ENCODE assay signal across 7 mouse cellular contexts in the genomic region with DNA sequence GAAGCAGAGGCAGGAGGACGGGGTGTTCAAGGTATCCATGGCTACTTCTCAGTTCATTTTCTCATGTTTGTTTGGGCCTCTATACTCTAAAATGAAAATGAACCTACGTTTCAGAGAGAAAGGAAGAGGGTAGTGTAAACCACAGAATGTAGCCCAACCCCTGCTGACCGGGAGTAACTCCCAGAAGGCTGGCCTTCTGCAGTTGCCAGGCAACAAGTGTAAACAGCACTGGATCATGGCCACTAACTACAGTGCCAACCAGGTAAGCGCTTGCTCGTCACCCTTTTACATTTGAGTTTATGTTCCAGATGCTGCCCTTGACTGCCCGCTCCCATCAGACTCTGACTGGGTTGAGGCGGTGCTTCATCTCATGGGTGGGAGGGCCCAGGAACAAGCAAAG. TPM values are rescaled to one million over a fixed set of nuclear protein-coding genes. Genes with fewer than 3 reads are reported as not detected.
A peak's percentile ranks its signal among the peaks of the same experiment; 100 is the strongest.
DNase-seq lines count a peak whose midpoint lies in the region; ATAC-seq and TF ChIP-seq lines count a peak whose summit lies in the region.

No protein-coding gene starts in this region.

- no peak for ATAC-seq in hindbrain, postnatal 0 days
- 0 out of 2 replicates have a peak, but pooled peaks have one; percentile 13 for ATAC-seq in lung, embryonic 14.5 days (ENCODE audit: insufficient read depth)

- no peak for TF ChIP-seq CTCF in hindbrain, postnatal 0 days (IDR thresholded peaks at IDR 0.05; ENCODE audit: low read depth)
- no peak for TF ChIP-seq CTCF in lung, embryonic 14.5 days (IDR thresholded peaks at IDR 0.05; ENCODE audit: low read depth)

- no peaks in the 10 kb centered on the region for H3K27me3 ChIP-seq in hindbrain, postnatal 0 days (ENCODE audit: insufficient read depth, low read length)
- H3K27me3 ChIP-seq in lung, embryonic 14.5 days (ENCODE audit: insufficient read depth, low read length) = no peaks in the 10 kb centered on the region

- H3K27ac ChIP-seq in hindbrain, postnatal 0 days = no peak overlapping the region
- H3K27ac ChIP-seq in lung, embryonic 14.5 days (ENCODE audit: low read depth) = no peak overlapping the region

- H3K9ac ChIP-seq in hindbrain, postnatal 0 days (replicated peaks; ENCODE audit: low read length) = no peak overlapping the region
- H3K9ac ChIP-seq in lung, embryonic 14.5 days = no peak overlapping the region

- no peaks in the 10 kb centered on the region for H3K4me1 ChIP-seq in hindbrain, postnatal 0 days (ENCODE audit: insufficient read depth, low read length)
- H3K4me1 ChIP-seq in lung, embryonic 14.5 days (ENCODE audit: insufficient read depth) = 0 out of 2 replicates have a peak, but pooled peaks cover 4% of the 10 kb centered on the region

- no peak overlapping the region for H3K4me2 ChIP-seq in hindbrain, postnatal 0 days (ENCODE audit: low read depth, low read length)
- H3K4me2 ChIP-seq in lung, embryonic 14.5 days = no peak overlapping the region

- H3K36me3 ChIP-seq in hindbrain, postnatal 0 days (ENCODE audit: insufficient read depth, low read length) = no peaks in the 10 kb centered on the region
- H3K36me3 ChIP-seq in lung, embryonic 14.5 days (ENCODE audit: insufficient read depth) = peaks cover 2% of the 10 kb centered on the region; the same call in 1 of the 2 replicates

- no peaks in the 10 kb centered on the region for H3K9me3 ChIP-seq in hindbrain, postnatal 0 days (ENCODE audit: low read length)
- no peaks in the 10 kb centered on the region for H3K9me3 ChIP-seq in lung, embryonic 14.5 days (ENCODE audit: low read depth, low read length)

- DNase-seq in B cell, adult 2 months = peak; percentile 24 to 43
- DNase-seq in NIH3T3 (ENCODE audit: low read depth) = peak; percentile 34
- peak; percentile 36 for DNase-seq in hindbrain, postnatal 0 days (ENCODE audit: low spot score)
- peak; percentile 53 for DNase-seq in lung, embryonic 14.5 days
- no peak for DNase-seq in thymus, adult 18-20 months
- DNase-seq in right cerebral cortex, adult 18-20 months = no peak
- DNase-seq in left cerebral cortex, postnatal 14 days (ENCODE audit: low spot score in 2 of 2) = no peak

- WGBS in hindbrain, postnatal 0 days = 31% methylated on average over 7 of the region's 7 CpGs
- 22% methylated on average over 7 of the region's 7 CpGs for WGBS in lung, embryonic 14.5 days

- no peak overlapping the region for H3K4me3 ChIP-seq in hindbrain, postnatal 0 days (ENCODE audit: low read length)
- H3K4me3 ChIP-seq in lung, embryonic 14.5 days (ENCODE audit: low read depth, low read length) = no peak overlapping the region

- intact Hi-C loops in left cerebral cortex, postnatal 14 days (cut with DNase I) = no loop called here

RNA-seq across cellular contexts. Expression of a gene that starts 9.2 kb away (rescaled TPM):
- total RNA-seq in hindbrain, postnatal 0 days (2014; rRNA removed) = 2.7 and 6.7 TPM in 2 replicates
- 12.2 and 15.3 TPM in 2 replicates for polyA plus RNA-seq in hindbrain, postnatal 0 days (2015; fragmentation: Nextera tagmentation; extraction: Ambion mirVana)
- polyA plus RNA-seq in lung, embryonic 14.5 days (2014; fragmentation: Nextera tagmentation; extraction: Ambion mirVana) = 2.0 and 2.2 TPM in 2 replicates
- total RNA-seq in left cerebral cortex, postnatal 14 days (2021) = under 1 TPM; 0.62 to 0.74 TPM

RNA-seq across cellular contexts. Expression of a gene that starts 27.5 kb away (rescaled TPM):
- 227 and 243 TPM in 2 replicates for total RNA-seq in hindbrain, postnatal 0 days (2014; rRNA removed)
- 309 and 320 TPM in 2 replicates for polyA plus RNA-seq in hindbrain, postnatal 0 days (2015; fragmentation: Nextera tagmentation; extraction: Ambion mirVana)
- polyA plus RNA-seq in lung, embryonic 14.5 days (2014; fragmentation: Nextera tagmentation; extraction: Ambion mirVana) = 281 and 304 TPM in 2 replicates
- total RNA-seq in left cerebral cortex, postnatal 14 days (2021) = 100 to 1,000 TPM; 211 to 216 TPM

RNA-seq across cellular contexts. Expression of a gene that starts 27.6 kb away (rescaled TPM):
- total RNA-seq in hindbrain, postnatal 0 days (2014; rRNA removed) = 4.8 and 5.5 TPM in 2 replicates
- 5.1 and 5.9 TPM in 2 replicates for polyA plus RNA-seq in hindbrain, postnatal 0 days (2015; fragmentation: Nextera tagmentation; extraction: Ambion mirVana)
- 0.24 and 0.49 TPM in 2 replicates for polyA plus RNA-seq in lung, embryonic 14.5 days (2014; fragmentation: Nextera tagmentation; extraction: Ambion mirVana)
- not detected for total RNA-seq in left cerebral cortex, postnatal 14 days (2021)

RNA-seq across cellular contexts. Expression of a gene that starts 58.2 kb away (rescaled TPM):
- 15.2 and 15.9 TPM in 2 replicates for total RNA-seq in hindbrain, postnatal 0 days (2014; rRNA removed)
- polyA plus RNA-seq in hindbrain, postnatal 0 days (2015; fragmentation: Nextera tagmentation; extraction: Ambion mirVana) = 14.1 and 15.5 TPM in 2 replicates
- 10.8 and 14.3 TPM in 2 replicates for polyA plus RNA-seq in lung, embryonic 14.5 days (2014; fragmentation: Nextera tagmentation; extraction: Ambion mirVana)
- 10 to 100 TPM; 10.3 to 10.8 TPM for total RNA-seq in left cerebral cortex, postnatal 14 days (2021)

Comparison
In these comparisons a context has a peak if more than half of its experiments do, and no peak if none do; other contexts are left out.
1. DNase-seq: peak in B cell, adult 2 months (2 of 2), NIH3T3 (single experiment), hindbrain, postnatal 0 days (single experiment) and lung, embryonic 14.5 days (single experiment); none in thymus, adult 18-20 months (0 of 2), right cerebral cortex, adult 18-20 months (single experiment) and left cerebral cortex, postnatal 14 days (0 of 2).